Mouse (Mus musculus): Measurements from ENCODE around the gene Ocm.

The Ocm gene

DNA sequence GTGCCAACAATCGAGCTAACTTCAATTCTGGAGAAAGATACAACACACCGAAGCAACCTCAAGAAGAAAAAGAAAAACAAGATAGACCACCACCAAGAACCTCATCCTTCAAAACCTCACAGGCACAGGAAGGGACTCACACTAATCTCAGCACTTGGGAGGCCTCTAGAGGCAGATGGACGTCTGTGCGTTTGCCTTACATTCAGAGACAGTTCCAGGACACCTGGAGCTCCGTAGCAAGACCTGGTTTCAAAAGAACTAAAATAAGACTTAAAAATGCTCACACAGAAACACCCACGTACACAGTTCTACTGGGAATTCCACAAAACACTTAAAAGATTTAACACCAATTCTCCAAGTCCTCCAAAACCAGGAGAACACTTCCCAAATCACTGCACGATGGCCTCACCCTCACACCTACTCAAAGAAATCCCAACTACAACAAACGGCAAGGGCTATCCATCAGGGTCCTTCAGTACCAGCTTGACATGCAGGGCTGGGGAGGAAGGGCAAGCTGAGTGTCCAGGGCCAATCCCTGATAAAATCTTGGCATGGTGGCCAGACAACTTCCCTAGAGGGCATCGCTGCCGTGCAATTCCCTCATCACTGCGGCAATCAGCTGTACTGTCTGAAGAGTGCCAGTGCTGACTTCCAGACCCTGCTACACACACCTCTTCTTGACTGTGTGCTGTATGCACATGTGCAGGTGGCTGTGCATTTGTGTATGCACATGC is 31.7 kb downstream of the Ocm start:
- DNase-seq, result no peak

DNA sequence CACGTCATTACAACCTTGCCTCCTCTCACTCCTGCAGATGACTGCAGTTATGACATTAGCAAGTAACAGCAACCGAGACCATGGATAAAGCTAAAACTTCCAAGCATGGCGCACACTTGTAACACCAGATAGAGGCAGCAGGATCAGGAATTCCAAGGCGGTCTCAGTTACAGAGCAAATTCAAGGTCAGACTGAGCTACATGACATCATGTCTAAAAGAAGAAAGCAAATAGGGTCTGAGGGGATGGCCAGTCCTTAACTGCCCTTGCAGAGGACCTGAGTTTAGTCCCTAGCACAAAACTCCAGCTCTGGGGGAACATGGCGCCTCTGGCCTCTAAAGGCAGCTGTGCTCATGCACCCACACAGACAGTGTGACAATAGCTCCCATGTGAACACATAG is 32.6 kb downstream of the Ocm start:
- no peak for DNase-seq

DNA sequence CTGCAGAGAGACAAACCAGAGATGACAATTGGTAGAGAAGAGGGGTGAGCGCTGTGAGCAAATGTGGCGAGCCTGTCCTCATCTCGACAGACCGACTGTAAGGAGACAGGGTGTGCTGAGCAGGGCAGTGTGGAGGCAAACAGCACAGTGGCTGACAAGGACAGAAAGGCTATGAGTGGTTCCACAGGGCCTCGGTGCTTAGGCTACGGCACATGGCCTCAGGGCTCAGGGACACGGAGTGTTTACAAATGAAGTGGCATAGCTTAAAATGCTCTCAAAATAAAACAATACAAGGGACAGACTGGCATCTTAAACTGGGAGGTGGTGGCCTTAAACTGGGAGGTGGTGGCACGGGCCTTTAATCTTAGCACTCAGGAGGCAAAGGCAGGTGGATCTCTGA is 33.2 kb downstream of the Ocm start:
- DNase-seq, result no peak

DNA sequence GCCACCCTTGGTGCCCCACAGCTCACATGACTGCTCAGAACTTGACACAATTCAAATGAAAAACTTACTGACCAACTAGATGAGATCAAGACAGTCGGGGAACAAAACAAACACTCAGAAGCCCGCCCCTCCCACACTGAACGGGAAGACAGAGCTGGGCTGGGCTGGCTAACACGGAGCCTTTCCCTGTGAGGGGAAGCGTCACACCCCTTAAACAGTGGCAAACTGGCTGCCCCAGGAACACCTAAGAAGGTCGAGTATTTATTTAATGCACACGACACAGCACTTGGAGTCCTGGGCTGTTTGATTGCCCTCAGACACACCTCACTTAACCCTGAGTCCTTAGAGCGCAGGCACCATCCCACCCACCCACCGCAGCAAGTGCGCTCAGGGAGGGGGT is 33.8 kb downstream of the Ocm start:
- no peak for DNase-seq

DNA sequence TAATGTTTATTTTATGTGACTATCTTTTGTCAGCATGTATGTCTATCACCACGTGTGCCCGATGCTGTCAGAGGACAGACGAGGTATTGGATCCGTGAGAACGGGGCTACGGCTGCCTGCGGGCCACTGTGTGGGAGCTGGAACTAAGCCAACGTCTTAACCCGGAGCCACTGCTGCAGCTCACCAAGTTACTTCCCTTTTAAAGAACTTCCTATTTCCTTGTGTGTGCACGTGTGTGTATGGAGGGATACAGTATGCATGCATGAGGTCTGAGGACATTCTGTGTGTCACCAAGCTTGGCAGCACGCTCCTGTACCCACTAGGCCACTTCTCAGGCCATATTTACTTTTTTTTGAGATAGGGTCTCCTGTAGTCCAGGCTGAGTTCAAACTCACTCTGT is 36.4 kb downstream of the Ocm start:
- DNase-seq, result no peak

DNA sequence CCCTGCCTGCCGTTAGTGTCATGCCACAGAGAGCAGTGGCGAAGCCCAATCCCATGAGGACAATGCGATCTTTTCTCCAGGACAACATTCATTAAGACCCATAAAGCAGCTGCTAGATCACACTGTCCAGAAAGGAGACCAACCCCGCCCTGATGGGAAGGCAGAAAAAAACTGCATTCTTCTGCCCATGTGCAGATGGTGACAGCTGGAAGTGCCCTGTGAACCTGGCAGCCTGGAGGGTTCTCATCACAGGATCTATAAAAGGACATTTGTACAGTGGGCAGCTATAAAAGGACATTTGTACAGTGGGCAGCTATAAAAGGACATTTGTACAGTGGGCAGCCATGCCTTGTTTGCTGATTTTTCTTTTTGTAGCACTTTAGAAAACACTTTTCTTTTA is 37.4 kb downstream of the Ocm start:
- DNase-seq, result no peak

DNA sequence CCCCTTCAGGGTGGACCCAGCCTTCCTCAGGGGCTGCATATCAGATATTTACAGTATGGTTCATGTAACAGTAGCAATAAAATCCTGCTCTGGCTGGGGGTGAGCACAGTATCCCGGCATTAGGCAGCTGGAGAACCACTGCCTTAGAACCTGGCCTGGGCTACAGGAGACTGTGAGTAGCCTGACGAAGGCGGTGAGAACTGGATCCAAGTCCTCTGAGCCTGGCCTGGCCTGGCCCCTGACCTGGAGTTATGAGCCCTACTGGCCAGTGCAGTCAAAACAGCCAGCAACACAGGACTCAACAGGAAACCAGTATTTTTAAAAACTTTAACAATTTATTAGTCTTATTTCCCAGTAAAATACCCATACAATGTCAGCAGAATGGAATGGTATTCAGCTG is 38.9 kb downstream of the Ocm start:
- no peak for DNase-seq

DNA sequence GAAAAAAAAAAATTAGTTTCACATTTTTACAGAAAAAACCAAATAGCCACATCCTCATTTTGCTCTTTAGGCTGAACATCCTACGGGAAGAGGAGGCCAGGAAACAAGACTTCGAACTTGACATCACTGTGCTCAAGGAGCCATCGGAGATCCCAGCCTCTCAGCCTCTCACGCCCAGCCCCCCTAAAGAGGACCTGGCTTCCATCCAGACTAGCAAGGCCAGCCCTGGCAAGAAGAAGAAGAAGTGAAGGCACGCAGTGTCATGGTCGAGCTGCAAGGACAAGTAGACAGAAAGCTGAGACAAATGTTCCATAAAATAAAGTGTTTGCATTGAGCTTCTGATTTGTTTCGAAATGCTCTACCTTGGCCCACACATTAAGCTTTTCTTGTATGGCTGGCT is 41.1 kb downstream of the Ocm start:
- DNase-seq, result peak; percentile 20 to 31

DNA sequence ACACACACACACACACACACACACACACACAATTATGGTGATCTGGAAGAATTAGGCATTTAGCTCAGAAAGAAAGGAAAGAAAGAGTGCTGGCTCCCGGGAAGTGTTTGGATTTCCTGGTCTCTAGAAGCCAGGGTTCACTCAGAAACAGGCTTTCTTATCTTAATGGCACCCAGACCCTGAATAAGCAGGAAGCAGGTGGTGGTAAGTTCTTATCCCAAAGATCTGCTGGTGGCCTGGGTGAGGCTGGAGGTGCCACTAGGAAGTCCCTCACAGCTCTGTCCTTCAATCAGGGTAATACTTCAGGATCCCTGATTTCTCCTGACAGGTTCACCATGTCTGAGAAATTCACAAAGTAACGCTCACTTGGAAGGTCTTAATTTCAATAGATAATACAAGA is 44.1 kb downstream of the Ocm start:
- DNase-seq, result no peak

DNA sequence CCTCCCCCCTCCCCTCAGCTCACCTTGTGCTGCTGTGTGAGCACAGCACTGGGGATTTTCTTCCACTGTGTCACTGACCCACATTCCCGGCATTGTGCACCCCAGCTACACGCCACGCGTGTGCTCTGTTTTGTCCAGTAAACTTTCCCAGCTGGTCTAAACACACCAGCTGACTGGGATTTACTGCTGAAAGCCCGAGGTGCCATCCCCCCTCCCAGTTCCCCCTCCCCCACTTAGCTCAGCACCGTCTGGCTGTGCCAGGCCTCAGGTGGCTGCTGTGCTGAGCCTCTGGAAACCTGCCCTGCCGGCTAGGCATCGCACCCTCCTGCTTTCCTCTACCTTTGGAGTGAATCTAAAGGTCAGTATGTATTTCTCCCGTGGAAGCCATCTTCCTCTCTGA is 45.6 kb downstream of the Ocm start:
- DNase-seq, result peak; percentile 14 to 51

DNA sequence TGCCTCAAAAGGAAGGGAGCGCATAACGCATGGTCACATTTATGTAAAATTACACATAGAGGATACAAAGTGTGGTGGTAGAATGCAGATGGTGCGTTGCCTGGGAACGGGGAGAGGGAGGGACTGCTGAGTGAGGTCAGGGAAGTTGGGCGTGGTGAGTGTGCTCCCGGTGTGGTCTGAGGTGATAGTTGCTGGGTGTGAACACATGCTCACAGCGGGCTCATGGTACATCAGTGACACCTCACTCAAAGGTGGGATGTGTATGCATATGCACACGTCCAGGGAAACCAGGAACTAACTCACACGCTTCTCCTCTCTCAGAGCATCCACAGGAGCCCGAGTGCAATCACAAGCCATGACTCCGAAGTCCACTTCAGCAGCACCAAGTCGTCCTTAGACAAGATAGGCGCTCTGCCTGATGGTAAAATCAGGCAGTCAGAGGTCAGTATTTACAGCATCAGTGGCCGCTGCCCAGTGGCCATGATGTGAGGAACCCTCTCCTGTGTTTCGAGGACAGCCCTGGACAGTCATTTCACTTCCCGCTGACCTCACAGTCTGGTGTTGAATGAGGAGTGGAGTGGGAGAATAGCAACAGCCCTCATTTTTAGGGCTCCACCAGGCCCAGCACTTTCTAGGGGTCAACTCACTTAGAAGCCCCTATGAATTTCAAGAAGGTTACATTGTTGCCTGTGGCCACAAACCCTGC is 49.6 kb downstream of the Ocm start:
- DNase-seq, result no peak

DNA sequence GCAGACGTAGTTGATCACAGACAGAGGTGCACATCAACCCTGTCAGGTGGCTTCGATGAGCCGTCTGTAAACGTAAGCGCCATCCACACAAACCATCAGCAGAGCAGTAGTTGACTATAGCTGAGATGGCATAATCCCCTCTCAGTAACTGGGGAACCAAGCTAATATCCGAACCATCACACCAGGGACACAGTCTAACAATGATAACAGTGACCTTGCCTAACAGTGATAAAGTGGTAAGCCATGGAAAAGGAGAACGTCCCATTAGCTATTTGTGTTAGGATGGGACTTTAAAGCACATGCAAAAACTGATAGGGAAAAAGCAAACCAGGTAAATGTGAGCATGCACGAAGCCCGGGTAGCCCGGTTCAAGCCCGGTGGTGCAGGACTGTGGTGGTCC is 50.2 kb downstream of the Ocm start:
- no peak for DNase-seq

DNA sequence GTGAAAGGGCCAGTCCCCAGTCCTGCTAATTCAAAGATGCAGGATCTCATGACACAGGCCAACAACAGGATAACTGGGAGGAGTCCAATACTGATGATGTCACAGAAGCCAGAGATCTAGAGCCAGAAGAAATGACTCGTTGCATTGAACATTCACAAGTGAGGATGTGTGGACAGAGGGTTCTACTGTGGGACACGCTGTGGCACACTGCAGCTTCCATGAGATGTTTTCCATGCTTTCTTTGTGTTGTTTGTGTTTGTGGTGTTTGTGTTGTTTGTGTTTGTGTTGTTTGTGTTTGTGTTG is 50.9 kb downstream of the Ocm start:
- no peak for DNase-seq

DNA sequence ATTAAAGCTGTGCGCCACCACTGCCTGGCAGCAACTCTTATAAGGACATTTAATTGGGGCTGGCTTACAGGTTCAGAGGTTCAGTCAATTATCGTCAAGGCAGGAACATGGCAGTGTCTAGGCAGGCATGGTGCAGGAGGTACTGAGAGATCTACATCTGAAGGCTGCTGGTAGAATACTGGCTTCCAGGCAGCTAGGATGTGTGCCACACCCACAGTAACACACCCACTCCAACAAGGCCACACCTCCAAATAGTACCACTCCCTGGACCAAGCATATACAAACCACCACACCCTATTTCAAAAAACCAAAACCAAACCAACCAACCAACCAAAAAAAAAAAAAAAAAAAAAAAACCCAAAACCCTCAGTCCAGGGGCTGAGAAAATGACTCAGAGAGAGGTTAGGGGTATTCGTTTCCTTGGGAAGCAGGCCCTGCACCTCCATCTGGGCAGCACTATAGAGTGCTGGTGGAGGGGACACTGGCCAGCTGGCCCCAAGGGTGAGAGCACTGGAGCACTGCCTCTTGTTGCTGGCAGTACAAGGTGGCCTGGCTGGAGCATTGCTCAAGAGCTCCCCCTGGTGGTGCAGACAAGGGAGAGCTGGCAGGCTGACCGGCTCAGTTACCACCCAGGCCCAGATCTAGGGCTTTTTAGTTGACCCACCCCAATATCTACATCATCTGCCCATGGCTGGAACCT is 51.4 kb downstream of the Ocm start:
- DNase-seq, result peak; percentile 76 to 80

DNA sequence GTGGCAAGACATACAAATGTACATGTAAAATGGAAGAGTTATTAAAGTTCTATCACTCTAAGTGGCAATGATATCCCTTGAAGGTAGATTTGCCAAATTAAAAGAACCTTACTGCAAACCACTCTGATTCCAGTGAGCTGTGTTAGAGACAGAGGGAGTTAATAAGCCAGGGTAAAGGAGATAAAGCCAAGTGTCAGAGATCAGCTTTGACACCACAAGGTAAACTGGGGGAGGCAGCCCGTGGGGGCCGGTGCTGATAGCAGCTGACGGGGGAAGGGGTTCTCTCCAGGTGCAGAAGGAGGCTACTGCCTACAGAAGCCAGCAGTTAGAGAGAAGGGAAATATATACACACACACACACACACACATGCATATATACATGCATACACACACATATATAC is 53.8 kb downstream of the Ocm start:
- DNase-seq, result no peak
